Mouse (Mus musculus) limb, embryonic 15.5 days (tissue): ENCODE data around the gene Gm28557. TPM values are rescaled to one million over a fixed set of nuclear protein-coding genes. Genes with fewer than 3 reads are reported as not detected.
A peak's percentile ranks its signal among the peaks of the same experiment; 100 is the strongest.
"Not testable (repeated sequence)": the region's sequence is repeated elsewhere in the genome, so short reads cannot be mapped to it uniquely, and the experiment has no call there.

Source experiments
- ATAC-seq: fragments of 200-750 bp; cut with Nextera tagmentation; 2 replicates; pipeline ENCODE4 v1.8.0; 2017; ENCODE audit warnings: low read depth, moderate TSS enrichment; ENCODE audit not compliant: insufficient number of reproducible peaks, low FRiP score, low TSS enrichment
- H3K27ac ChIP-seq: fragments of 300-500 bp; sonication (generic); 2 replicates; pipeline ENCODE4 v1.5.1; 2015; ENCODE audit warnings: moderate library complexity, mild to moderate bottlenecking, inconsistent platforms
- H3K27me3 ChIP-seq: fragments of 300-500 bp; sonication (generic); 2 replicates; pipeline ENCODE4 v1.6.1; 2015; ENCODE audit warnings: inconsistent platforms
- H3K36me3 ChIP-seq: fragments of 300-500 bp; sonication (generic); 2 replicates; pipeline ENCODE4 v1.6.1; 2015; ENCODE audit warnings: inconsistent platforms
- H3K4me1 ChIP-seq: fragments of 300-500 bp; sonication (generic); 2 replicates; pipeline ENCODE4 v1.6.1; 2015; ENCODE audit warnings: inconsistent platforms
- H3K4me2 ChIP-seq: fragments of 300-500 bp; sonication (generic); 2 replicates; pipeline ENCODE4 v1.6.1; 2015; ENCODE audit warnings: mild to moderate bottlenecking, inconsistent platforms
- H3K4me3 ChIP-seq: fragments of 300-500 bp; sonication (generic); 2 replicates; pipeline ENCODE4 v1.5.1; 2015; ENCODE audit warnings: mild to moderate bottlenecking, inconsistent platforms
- H3K9ac ChIP-seq: fragments of 300-500 bp; sonication (generic); 2 replicates; pipeline ENCODE4 v1.6.1; 2015; ENCODE audit warnings: inconsistent platforms
- H3K9me3 ChIP-seq: fragments of 300-500 bp; sonication (generic); 2 replicates; pipeline ENCODE4 v1.6.1; 2016; ENCODE audit warnings: inconsistent platforms
- WGBS: fragments of 180-500 bp; shearing (Covaris S2); methylation state at CpG from one replicate; pipeline ENCODE4 v1.1.7; 2015; 5-methylcytosine and 5-hydroxymethylcytosine counted together
- polyA plus RNA-seq: library from polyadenylated mRNA; unstranded; fragments of >200 nt; fragmentation: Nextera tagmentation; extraction: Ambion mirVana; gene quantifications from 2 replicates; pipeline ENCODE4 v1.2.1, GENCODE M21; 2015

Gm28557 gene
- 2.5 and 3.0 TPM in 2 replicates for polyA plus RNA-seq

DNA sequence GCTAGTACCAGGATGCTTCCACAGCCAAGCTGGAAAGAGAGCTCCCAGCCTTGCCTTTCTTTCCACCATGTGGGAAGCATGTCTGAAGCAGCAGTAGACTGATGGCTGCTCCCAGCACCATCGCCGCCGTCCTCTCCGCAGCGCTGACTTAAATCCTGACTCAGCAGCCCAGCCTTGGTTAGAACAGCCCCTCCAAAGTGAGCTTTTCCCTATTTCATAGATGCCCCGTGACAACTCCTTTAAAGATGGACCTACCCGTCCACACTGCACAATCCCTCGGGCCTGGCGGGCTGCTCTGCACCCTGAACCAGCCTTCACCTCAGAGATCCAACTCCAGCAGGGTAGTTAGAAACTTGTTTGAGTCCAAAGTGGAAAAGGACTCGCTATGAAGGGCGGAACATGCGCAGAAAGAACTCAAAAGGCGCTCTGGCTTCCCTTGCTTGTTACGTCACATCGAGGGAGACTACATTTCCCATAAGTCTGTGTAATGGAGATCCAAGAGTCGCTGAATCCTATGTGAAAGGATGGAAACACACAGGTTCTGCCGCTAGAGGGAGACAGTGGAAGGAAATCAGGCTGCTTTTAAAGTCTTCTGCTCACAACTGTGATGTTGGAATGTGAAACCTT lies at the start of gene Gm28557:
Gm28557 (minus strand) TSS at position 411 of the 627 bp plus-strand sequence.
- Histone ChIP-seq H3K36me3 (peaks cover 9% of the 10 kb centered on the region), H3K27me3 (no peaks in the 10 kb centered on the region), H3K4me2 (peak within 1 kb of the TSS; percentile 76), H3K4me3 (peak within 1 kb of the TSS; percentile 67), H3K9me3 (no peaks in the 10 kb centered on the region; the same call in 1 of the 2 replicates), H3K9ac (peak within 1 kb of the TSS; percentile 81), H3K27ac (peak within 1 kb of the TSS; percentile 95), H3K4me1 (peaks cover 9% of the 10 kb centered on the region)
- peak; percentile 96 for ATAC-seq
- 0% methylated on average over 17 of the region's 17 CpGs for WGBS

DNA sequence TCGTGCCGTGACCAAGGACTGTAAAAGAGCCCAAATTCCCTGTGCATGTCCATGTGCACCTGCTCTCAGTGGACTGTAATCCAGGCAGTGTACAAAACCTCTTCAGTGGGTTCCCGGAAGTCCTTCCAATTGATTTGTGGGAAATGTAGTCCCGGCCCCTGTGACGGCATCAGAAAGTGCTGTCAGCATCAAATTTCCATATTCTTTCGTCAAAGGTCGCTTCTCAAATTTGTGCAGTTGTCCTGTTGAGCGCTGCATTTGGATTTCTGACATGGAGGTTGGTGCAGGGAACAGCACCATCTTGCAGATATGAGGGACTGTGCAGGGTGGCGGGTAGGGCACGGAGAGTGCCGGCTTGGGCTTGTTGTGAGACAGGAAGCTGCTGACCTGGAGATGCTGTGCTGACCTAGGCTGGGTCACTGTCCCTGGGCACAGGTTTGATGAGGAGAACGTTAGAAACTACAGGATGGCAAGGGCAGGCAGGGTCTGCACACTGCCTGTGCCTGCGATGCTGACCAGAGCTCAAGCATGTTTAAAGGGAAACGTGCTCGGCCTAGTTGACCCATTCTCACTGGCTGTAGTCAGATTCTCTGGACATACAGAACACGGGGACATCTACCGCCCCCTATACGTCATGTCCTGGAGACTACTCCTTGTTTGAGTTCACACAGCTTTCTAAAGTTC lies 19.8 kb upstream of the Gm28557 start:
- H3K27ac ChIP-seq, result peak overlapping the region; percentile 27; the same call in 1 of the 2 replicates
- WGBS, result under 1% methylated on average over 18 of the region's 18 CpGs
- H3K9ac ChIP-seq, result peak overlapping the region; percentile 68
- H3K4me2 ChIP-seq, result peak overlapping the region; percentile 75
- no peaks in the 10 kb centered on the region for H3K9me3 ChIP-seq
- no peaks in the 10 kb centered on the region for H3K36me3 ChIP-seq
- no peaks in the 10 kb centered on the region for H3K27me3 ChIP-seq
- peaks cover 7% of the 10 kb centered on the region; the same call in 1 of the 2 replicates for H3K4me1 ChIP-seq
- peak overlapping the region; percentile 69 for H3K4me3 ChIP-seq
- ATAC-seq, result peak; percentile 80

DNA sequence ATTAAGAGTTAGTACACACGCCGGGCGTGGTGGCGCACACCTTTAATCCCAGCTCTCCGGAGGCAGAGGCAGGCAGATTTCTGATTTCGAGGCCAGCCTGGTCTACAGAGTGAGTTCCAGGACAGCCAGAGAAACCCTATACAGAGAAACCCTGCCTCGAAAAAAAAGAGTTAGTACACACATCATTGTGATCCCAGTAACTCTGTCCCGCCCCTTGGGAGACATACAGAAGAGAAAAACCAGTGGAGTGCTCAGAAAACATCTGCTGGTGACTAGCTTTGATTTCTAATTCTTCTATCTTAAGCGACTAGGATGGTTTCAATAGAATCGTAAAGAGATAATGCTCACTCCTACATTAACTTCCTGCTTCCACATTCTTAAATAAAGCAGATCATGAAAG lies 19.1 kb upstream of the Gm28557 start:
- H3K4me2 ChIP-seq, H3K27me3 ChIP-seq, H3K4me3 ChIP-seq, H3K27ac ChIP-seq, ATAC-seq, H3K4me1 ChIP-seq, H3K36me3 ChIP-seq, H3K9me3 ChIP-seq, H3K9ac ChIP-seq: not testable (repeated sequence)
- WGBS, result 76% methylated on average over 10 of the region's 10 CpGs

DNA sequence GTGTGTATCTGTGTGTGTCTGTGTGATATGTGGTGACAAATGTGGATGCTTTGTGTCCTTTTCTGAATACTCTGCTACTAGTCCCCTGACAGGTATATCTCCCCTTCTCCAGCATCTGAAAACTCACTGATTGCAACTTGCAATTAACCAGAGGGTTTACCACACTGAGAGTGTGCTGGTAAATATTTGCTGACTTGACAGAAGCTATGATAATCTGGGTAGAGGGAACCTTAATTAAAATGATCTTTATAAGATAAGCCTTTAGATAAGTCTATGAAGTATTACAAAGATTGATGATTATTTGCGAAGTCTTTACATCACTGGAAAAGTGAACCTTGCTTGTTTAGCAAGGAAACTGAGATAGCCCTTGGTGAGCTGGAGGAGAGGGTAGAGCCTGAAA lies 16.1 kb upstream of the Gm28557 start:
- 88% methylated on average over 1 of the region's 1 CpGs for WGBS
- Histone ChIP-seq H3K27ac (no peak overlapping the region), H3K27me3 (no peaks in the 10 kb centered on the region), H3K36me3 (no peaks in the 10 kb centered on the region), H3K4me1 (peaks cover 7% of the 10 kb centered on the region; the same call in 1 of the 2 replicates), H3K9me3 (no peaks in the 10 kb centered on the region), H3K9ac (no peak overlapping the region), H3K4me3 (no peak overlapping the region), H3K4me2 (no peak overlapping the region)
- ATAC-seq, result no peak

DNA sequence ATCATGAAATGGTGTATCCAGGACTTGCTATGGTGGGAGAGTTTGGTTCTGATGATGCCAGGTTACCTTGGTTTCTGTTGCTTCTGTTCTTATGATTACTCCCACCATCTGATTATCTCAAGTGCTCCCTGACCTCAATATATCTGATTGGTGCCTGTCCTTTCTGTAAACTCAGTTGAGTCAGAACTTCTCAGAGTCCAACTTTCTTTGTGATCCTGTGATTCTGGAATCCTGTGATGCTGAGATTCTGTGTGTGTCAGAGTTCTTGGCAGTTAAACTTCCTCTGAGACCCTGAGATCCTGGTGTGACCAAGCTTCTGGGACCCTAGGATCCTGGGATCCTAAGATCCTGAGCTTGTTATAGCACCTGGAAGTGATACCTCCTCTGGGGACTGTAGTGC lies 13.0 kb upstream of the Gm28557 start, which contains the start of gene Zfp759:
Zfp759 (plus strand) TSS at position 301 of the 400 bp plus-strand sequence.
- H3K9ac ChIP-seq, H3K9me3 ChIP-seq, H3K36me3 ChIP-seq, H3K4me1 ChIP-seq, H3K4me3 ChIP-seq, ATAC-seq, H3K27ac ChIP-seq, H3K27me3 ChIP-seq, H3K4me2 ChIP-seq: not testable (repeated sequence)

DNA sequence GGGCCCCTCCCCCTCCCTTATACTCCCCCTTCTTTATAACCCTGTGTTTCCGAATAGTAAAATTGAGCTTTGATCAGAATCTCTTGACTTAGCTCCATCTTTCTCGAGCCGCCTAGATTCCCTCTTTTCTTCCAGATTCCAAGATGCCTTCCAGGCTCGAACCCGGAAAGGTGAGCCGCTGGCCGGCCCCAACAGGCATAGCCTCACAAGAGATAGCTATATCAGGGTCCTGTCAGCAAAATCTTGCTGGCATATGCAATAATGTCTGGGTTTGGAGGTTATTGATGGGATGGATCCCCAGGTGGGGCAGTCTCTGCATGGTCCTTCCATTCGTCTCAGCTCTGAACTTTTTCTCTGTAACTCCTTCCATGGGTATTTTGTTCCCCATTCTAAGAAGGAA lies 7.8 kb upstream of the Gm28557 start, which contains the start of gene Rslcan18:
Rslcan18 (minus strand) TSS at position 101 of the 400 bp plus-strand sequence.
- H3K4me1 ChIP-seq, H3K27ac ChIP-seq, H3K27me3 ChIP-seq, H3K9ac ChIP-seq, H3K9me3 ChIP-seq, ATAC-seq, H3K36me3 ChIP-seq, H3K4me2 ChIP-seq, H3K4me3 ChIP-seq: not testable (repeated sequence)
- WGBS, result 93% methylated on average over 8 of the region's 8 CpGs

DNA sequence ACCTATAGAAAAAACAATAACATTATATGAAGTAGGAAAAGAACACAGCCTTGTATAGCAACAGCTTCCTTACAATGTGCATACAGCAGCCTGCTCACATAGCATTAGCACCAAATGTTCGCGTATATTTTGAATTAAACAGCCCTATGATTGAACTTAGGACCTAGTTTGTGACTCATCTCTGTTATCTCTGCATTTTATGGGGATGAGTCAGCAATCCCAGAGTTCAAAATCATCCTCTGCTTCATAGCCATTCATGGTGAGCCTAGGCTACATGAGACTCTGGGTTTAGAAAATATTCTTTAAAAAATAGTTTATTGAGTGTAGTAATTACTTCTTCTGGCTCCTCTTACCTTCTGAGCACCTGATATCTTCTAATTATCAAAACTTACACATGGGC lies 4.9 kb upstream of the Gm28557 start:
- no peak overlapping the region for H3K9ac ChIP-seq
- no peak overlapping the region for H3K4me2 ChIP-seq
- 87% methylated on average over 2 of the region's 2 CpGs for WGBS
- ATAC-seq, result no peak
- H3K4me1 ChIP-seq, result peaks cover 3% of the 10 kb centered on the region; the same call in 1 of the 2 replicates
- no peaks in the 10 kb centered on the region for H3K36me3 ChIP-seq
- H3K27ac ChIP-seq, result no peak overlapping the region
- no peaks in the 10 kb centered on the region for H3K27me3 ChIP-seq
- no peak overlapping the region for H3K4me3 ChIP-seq
- no peaks in the 10 kb centered on the region for H3K9me3 ChIP-seq

DNA sequence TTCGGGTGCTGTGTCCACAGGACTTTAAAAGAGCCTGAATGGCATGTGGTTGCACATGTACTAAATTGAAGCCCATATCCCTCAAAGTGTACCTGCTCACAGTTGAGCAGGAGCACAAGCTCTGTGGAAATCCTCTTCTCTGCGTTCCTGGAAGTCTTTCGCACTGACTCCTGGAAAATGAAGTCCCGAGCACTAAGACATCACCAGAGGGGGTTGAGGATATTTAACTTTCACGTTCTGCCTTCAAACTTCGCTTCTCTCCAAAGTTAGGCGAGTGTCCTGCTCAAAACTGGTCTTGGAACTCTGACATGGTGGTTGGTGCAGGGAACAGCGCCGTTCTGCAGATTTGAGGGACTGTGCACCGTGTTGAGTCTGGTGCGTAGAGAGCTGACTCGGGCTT lies 3.7 kb upstream of the Gm28557 start:
- 80% methylated on average over 12 of the region's 12 CpGs for WGBS
- Histone ChIP-seq H3K9ac (no peak overlapping the region), H3K4me1 (peaks cover 9% of the 10 kb centered on the region), H3K27me3 (no peaks in the 10 kb centered on the region), H3K4me3 (no peak overlapping the region), H3K9me3 (no peaks in the 10 kb centered on the region), H3K4me2 (no peak overlapping the region), H3K36me3 (no peaks in the 10 kb centered on the region), H3K27ac (no peak overlapping the region)
- ATAC-seq, result no peak

DNA sequence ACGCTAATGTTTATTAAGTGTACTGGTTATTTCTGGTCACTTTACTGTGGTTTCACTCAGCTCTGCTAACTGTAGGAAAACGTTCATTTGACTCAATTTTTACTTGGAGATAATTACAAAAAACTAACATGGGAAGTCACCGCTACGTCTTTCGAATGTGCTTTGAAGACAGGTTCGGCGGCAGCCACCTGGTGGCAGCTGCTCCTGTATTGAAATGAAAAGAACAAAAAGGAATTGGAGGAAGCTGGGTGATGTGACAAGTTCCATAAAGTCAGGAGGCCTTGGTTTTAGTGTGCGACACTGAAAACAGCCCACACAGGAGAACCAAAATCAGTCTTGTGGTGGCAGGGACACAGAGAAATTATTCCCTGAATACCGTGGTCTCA lies 410 bp upstream of the Gm28557 start:
- WGBS, result 4% methylated on average over 9 of the region's 9 CpGs
- peak overlapping the region; percentile 76 for H3K4me2 ChIP-seq
- H3K27ac ChIP-seq, result peak overlapping the region; percentile 95
- H3K4me3 ChIP-seq, result peak overlapping the region; percentile 67
- no peaks in the 10 kb centered on the region for H3K27me3 ChIP-seq
- no peaks in the 10 kb centered on the region; the same call in 1 of the 2 replicates for H3K9me3 ChIP-seq
- peak; percentile 54; the same call in 1 of the 2 replicates for ATAC-seq
- no peak overlapping the region for H3K9ac ChIP-seq
- peaks cover 9% of the 10 kb centered on the region for H3K36me3 ChIP-seq
- peaks cover 9% of the 10 kb centered on the region for H3K4me1 ChIP-seq

DNA sequence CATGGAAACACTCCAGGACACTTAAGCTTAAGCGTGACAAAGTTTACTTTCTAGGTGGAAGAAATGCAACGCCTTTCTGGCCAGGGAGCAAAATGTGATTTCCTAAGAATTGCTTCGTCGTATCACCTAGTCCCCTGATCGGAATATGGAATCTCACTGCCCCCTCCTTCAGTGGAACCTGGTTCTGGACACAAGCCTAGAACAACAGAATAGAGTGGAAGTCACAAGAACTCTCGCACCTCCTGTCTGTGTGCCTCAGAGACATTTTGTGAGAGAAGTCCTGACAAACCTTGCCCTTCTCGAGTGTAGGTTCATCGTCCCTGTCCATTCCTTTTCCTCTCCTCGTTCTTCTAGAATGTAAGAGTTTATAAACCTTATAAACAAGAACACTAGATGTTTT lies 723 bp downstream of the Gm28557 start:
- H3K27me3 ChIP-seq, result no peaks in the 10 kb centered on the region
- no peak for ATAC-seq
- peak overlapping the region; percentile 67 for H3K4me3 ChIP-seq
- H3K4me2 ChIP-seq, result peak overlapping the region; percentile 76
- WGBS, result 53% methylated on average over 9 of the region's 9 CpGs
- H3K36me3 ChIP-seq, result peaks cover 9% of the 10 kb centered on the region
- peaks cover 9% of the 10 kb centered on the region for H3K4me1 ChIP-seq
- H3K27ac ChIP-seq, result peak overlapping the region; percentile 95
- no peaks in the 10 kb centered on the region; the same call in 1 of the 2 replicates for H3K9me3 ChIP-seq
- H3K9ac ChIP-seq, result peak overlapping the region; percentile 81

DNA sequence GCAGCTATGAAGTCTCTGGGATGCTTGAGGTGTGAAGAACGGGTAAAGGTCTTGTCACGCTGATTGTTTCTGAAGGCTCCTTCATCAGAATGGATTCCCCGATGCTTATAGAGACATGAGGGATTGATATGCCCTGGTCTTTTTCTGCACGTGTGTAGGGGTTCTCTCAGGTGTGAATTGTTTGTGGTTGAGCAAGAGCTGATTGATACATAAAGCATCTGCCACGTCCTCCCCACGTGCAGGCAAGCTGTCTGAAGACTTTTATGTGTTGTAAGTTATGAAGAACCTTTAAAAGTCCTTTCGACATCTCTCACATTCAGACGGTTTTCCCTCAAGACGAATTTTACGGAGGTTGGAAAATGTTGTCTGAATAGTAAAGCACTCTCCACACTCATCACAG lies 10.5 kb downstream of the Gm28557 start, which contains the start of gene Zfp708:
Zfp708 (minus strand) TSS at position 101 of the 400 bp plus-strand sequence.
- Histone ChIP-seq H3K27me3 (no peaks in the 10 kb centered on the region), H3K4me2 (no peak within 1 kb of the TSS), H3K9me3 (no peaks in the 10 kb centered on the region), H3K4me1 (no peaks in the 10 kb centered on the region), H3K27ac (no peak within 1 kb of the TSS), H3K9ac (no peak within 1 kb of the TSS), H3K4me3 (no peak within 1 kb of the TSS), H3K36me3 (0 out of 2 replicates have a peak, but pooled peaks cover 10% of the 10 kb centered on the region)
- 84% methylated on average over 10 of the region's 10 CpGs for WGBS
- ATAC-seq, result no peak

DNA sequence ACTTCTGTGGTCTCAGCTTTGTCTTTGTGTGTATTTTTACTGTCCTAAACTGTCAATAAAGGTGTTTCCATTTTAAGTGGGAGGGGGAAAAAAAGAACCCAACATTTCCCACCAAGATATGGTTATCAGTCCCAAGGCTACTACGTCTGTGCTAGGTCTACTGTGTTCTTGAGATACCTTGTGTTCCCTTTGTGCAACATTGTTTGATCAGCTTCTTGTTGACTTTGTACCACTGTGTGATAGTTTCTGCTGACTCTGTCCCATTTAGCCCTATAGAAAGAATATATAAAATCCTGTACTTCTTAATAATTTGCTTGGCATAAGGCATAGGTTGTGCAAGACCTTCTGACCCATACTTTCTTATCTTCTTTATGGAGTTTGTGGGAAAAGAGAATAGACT lies 18.2 kb downstream of the Gm28557 start:
- Histone ChIP-seq H3K4me3 (no peak overlapping the region), H3K9me3 (no peaks in the 10 kb centered on the region), H3K9ac (no peak overlapping the region), H3K36me3 (peaks cover 3% of the 10 kb centered on the region; the same call in 1 of the 2 replicates), H3K27ac (no peak overlapping the region), H3K27me3 (no peaks in the 10 kb centered on the region), H3K4me2 (no peak overlapping the region), H3K4me1 (no peaks in the 10 kb centered on the region)
- ATAC-seq, result no peak
- 88% methylated on average over 1 of the region's 1 CpGs for WGBS
